Mouse (Mus musculus) olfactory bulb, adult 2 months (tissue): ENCODE results near the gene BC035044.

Experiments
- CTCF ChIP-seq: fragments of 200-500 bp; IDR thresholded peaks from 2 replicates; pipeline ENCODE4 v1.5.1; 2012; ENCODE audit warnings: low read depth, mild to moderate bottlenecking, low read length, moderate library complexity; ENCODE audit not compliant: insufficient read depth
- POLR2A ChIP-seq: fragments of 200-500 bp; IDR thresholded peaks from 2 replicates; pipeline ENCODE4 v1.6.1; 2012; ENCODE audit warnings: mild to moderate bottlenecking, low read depth, low read length, moderate library complexity; ENCODE audit not compliant: insufficient read depth

DNA sequence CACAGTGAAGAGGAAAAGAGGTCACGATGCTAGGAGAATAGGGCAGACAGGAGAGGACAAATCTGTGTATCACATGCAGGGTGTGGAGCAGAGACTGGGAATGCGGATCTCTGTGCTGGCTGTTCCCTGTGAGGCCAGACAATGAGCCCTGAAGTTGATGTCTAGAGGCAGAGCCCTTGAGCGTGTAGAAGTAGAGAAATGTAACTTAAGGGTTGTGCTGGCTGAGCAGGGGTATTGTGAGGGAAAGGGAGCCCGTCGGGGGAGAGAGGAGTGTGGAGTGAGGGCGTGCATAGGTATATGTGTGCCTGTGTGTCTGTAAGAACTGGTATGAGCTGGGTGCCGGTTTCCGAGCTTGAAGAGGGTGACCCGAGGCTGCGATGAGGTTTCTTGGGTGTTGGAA lies 88.4 kb downstream of the BC035044 start:
- TF ChIP-seq POLR2A (no peak), CTCF (no peak)
